Mouse (Mus musculus) lung, postnatal 25 days (tissue): ENCODE measurements at regions not wholly inside any gene's neighbourhood (a gene's known extent, or its start where the extent isn't known, plus 50 kb on each side); places are given as distances from the start of the nearest gene placed in this dataset.

Experiments used
- DNase-seq: peaks from one replicate; pipeline ENCODE4 v3.0.0; 2022; ENCODE audit warnings: low spot score

DNA sequence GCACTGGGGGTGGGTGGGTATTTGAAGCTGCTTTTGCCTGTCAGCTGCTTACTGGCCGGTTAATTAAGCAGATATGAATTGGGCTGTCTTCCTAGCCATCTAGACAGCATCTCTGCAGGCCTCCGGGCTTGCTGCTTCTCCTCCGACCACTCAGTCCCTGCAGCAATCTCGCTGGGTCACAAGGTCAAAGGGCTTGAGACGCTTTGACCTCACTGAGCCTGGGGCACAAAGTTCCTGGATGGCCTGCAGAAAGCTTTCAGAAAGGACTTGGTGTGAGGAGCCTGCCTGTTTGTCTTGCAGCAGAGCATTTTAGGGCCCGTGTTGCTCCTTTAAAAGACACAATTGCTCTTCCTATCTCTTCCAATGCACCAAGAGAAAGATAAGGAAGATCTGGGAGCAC, 83.7 kb upstream of the Ppp2r5a start:
- no peak for DNase-seq

DNA sequence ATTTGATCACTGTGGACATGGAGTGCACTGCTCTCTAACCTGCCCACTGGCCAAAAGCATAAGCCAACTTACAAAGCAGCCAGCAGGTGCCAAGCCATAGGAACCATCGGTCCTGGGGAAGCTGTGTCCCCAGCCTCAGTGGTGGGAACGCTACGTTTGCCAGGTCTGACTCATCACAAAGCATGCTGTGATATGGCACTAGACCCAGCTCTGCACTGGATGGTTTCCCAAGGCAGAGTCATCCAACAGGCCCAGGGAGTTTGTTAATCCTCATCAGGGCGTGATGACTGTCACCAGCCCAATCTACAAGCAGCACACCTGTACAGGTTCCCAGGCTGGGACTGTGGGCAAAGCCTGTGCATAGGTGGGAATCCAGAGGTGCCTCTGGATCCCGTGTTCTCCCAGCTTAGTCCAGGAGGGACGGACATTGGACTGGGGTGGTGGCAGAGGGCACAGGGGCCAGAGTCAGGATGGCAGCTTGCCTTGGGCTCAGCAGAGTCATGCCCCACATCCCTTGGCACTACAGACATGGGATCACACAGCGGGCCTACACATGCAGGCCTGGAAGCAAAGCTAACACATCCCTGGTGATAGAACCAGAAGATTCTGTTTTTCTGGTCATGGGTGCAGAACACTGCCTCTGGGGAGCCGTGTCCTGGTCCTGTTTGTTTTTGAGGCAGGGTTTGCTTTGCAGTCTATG, 81.8 kb upstream of the Ppp2r5a start:
- DNase-seq, result no peak

DNA sequence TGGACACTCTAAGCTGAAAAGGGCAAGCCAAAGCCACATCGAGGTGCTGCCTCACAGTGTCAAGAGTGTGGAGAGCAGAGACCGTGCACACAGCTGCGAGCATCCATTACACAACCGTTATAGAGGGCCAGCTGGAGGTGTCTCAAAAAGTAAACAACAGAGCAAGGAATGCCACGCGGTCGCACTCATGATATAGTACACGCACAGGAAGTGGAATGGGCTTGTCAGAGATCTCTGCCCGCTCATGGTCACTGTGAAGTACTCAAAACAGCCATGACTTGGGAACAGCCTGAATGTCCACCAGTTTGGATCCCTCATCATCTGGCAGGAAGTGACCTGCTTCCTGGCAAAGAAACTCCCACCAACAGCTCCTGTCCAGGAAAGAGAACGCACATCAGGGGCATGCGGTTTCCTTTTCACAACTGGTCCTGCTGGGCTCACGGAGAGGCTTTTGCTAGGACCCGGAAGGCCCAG, 76.9 kb upstream of the Ppp2r5a start:
- peak; percentile 78 for DNase-seq

DNA sequence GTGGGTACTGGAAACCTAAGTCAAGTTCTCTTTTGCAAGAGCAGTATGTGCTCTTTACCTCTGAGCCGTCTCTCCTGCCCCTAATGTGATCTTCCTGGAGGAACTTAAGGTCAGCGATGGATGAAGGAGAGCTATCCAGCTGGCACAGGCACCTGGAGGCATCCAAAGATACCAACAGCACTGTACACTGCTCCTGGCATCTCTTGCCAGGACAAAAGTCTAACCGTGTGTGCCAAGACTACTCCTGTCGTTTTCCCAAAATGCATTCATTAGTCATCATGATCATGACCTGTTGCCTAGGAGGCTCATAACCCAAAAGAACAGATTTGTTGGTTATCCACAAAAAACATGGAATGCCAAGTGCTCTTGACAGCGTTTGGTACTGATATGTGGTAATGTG, 69.5 kb upstream of the Ppp2r5a start:
- no peak for DNase-seq

DNA sequence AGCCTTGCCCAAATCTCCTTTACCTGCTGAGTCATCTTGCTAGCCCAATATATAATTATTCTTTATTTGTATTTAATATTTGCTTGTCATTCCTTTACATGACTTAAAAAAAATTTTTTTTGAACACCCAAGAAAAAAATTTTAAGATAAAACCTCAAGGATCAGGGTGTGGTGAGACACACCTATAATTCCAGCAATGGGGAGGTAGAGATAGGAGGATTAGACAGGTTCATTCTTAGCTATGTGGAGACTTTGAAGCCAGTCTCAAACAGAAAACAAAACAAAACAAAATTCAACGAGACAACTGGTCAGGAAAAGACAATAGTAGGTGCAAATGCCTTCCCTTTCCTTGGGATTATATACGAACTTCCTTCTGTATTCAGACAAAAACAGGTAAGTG, 68.4 kb upstream of the Ppp2r5a start:
- no peak for DNase-seq

DNA sequence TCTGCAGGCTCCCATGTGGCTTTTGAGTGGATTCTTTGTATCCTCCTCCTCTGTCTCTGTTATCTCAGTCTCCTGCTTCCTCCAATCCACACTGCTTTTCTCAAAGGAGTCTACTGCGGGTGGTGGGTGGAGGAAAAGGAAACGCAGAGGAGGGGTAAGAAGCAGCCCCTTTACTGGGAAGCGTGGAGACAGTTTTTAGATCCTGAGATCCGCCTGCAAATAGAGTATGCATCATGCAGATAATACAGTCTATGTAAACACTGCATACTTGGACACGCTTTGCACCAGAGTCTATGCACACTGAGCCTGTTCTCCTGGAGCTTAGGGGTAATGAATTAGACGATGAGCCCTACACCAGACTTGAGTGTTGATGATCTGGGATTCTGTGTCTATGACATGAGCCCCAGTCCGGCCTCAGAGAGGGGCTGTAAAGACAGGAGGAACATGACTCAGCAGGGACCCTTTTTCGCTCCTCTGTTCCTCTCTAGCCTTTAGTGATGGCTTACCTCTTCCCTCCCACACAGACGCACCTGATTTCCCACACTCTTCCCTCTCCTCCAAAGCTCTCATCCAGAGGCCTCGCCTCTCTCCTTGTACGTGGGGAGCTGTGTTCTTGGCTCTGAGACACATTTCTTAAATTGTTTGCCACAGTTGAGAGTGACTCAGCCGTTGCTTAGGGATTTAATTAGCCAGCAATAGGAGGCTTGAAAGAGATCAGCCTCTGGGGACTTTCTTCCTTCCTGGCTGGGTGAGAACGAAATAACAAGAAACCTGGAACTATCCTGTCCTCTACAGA, 67.3 kb upstream of the Ppp2r5a start:
- DNase-seq, result peak; percentile 78

DNA sequence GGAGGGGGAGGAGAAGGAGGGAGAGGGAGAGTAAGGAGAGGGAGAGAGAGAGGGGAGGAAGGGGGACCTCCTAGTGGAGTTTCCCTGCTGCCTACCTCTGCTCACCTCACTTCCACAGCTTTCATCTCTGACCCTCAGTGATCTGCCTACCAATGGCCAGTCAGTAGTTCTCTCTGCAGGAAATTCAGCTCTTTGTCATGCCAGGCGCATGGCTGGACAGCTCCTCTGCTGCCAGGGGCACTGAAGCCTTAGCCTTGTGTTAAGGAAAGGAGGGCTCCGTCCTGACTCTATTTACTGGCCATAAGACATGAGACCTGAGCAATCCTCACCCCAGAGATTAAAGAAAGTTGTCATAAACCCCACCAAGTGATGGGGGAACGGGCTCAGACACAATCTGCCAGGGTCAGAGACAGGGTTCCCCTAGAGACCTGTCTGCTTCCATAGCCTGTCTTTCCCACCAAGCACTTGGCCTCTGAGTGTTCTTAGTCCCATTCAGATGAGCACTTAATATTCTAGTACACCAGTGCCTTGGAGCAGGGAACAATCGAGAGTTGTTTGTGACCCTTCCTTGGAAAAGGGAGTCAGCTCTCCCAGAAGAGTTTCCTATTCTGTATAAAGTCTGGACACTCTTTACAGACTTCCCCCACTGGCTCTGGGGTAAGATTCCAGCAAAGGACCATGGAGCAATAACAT, 65.9 kb upstream of the Ppp2r5a start:
- no peak for DNase-seq

DNA sequence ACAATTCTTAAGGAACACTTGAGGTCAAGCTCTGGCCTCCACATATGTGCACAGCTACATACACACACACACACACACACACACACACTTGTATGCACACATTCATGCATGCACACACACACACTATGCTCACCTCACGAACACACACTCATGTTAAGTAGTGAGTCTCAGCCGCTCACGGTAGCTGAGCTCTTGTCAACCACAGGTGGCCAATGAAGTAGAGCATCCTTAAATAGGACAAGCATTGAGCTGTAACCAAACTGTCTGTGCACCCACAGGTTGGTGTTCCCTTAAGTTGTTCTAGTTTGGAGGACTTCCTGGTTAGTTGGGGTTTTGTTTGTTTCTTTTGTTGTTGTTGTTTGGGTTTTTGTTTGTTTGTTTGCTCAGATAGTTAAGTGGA, 63.2 kb upstream of the Ppp2r5a start:
- no peak for DNase-seq

DNA sequence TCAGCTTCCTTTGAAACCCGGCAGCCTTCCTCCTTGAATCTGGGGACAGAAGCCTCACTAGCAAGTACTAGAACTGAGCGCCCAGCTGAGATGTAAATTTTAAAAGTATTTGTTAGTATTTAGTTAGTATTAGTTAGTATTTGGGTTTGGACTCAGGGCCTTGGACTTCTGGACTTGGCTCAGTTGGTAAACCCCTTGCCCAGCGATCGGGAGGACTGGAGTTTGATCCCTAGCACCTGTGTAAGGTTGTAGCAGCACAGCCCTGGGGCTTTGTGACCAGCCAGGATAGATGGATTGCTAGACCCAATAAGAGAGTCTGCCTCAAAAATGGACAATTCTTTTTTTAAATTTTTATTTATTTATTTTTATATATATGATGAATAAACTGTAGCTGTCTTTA, 62.7 kb upstream of the Ppp2r5a start:
- no peak for DNase-seq

DNA sequence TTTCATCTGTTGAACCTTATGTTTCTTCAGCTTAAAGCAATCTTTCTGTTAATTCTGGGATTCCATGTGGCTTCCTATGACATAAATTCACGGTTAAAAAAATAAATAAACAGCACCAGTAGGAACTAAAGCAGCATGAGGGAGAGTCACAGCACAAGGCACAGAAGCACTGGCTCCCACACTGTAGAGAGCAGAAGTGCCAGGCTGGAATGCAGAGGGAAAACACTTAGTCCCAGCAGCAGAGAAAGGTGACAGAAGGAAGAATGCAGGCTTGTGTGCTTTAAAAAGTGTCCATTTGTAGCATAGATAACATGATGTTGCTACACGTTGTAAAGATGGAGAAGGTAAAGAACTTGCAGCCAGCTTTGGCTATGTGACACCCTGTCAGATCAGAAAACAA, 62.1 kb upstream of the Ppp2r5a start:
- DNase-seq, result no peak

DNA sequence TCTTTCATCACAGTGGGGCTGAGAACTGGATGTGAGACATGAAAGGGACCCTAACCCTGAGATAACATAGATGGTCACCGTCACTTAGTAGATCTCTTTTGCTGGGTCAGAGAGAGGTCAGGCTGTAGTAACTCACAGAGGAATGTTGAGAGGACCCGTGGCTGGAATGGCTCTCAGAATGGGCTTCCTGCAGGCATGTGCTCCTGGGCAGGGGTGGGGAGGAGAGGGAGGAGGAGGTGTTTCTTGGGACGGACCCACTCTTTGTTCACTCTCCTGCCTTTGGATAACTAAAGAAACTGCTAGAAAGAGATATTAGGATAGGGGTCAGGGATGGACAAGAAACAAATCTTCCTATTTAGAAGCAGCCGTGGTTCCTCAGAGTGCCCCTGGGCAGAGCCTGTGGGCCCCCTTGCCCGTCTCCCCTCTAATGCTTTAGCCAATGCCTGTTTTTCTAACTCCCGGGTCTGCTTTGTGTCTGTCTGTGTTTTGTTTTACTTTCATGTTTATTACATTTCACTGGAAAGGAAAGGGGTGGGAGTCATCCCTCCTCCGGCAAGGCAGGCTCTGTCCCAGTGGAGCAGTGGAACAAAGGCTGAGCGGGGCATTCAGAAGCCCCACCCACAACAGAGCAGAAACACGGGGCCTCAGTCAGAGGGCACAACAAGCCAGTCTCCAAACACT, 58.9 kb upstream of the Ppp2r5a start:
- DNase-seq, result peak; percentile 76

DNA sequence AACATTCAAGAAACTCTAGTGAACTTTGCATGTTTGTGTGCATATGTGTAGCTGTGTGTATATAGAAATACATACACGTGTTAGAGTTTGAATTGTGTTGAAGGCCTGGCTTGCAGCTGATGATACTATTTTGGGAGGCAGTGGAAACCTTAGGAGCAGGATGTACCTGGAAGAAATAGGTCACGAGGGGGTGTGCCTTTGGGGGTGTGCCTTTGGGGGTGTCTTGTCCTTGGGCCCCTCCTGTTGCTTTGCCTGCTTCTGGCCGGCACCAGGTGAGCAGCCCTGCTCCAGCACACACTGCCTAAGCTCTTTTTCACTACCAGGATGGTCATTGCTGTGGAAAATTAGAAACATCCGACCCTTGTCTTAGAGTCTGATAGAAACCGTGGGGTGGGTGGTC, 56.0 kb upstream of the Ppp2r5a start:
- DNase-seq, result no peak

DNA sequence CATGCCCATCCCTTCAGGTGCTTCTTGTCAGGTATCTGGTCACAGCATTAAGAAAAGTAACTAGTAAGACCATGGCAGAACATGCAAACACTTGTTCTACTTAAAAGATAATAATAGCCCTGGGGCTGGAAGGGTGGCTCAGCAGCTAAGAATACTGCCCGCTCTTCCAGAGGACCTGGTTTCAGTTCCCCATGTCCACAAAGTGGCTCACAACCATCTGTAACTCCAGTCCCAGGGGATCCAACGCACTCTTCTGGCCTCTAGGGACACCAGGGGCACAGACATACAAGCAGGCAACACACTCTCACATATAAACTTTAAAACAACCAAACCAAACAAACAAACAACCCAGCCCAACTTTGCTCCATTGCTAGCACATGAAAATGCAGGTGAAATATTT, 55.2 kb upstream of the Ppp2r5a start:
- no peak for DNase-seq

DNA sequence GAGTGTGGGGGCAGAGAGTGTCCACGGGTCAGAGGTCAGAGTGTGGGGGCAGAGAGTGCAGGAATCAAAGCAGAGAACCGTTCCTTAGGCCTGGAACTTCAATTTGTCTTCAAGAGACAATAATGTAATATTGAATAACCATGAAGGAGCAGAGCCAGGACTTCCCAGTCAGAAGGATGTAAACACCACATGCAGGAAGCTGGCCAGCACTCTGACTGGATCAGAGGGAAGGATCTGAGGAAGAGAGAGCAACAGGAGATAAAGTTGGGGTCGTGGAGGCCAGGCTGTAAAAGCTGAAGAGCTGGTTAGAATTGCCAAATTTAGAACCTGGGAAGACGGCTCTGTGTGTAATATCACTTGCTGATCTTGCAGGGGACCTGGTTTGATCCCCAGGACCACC, 54.0 kb upstream of the Ppp2r5a start:
- DNase-seq, result no peak

DNA sequence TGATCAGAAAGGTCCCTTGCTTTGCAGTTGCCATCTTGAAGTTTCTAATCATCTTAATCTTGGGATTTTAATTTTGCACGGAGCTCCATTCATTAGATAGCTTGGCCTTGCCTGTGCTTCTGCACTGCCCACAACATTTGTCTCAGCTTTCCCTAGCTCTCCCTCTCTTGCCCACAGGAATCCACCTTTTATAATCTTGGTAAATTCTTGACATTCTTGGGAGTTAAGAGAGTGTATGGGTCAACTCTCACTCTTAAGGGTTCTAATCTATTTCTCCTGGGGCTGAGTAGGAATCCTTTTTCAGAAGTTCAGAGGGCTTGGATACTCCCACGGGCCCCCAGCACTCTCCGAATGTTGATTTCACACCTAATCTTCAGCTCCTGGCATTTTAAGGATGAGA, 51.5 kb upstream of the Ppp2r5a start:
- no peak for DNase-seq

DNA sequence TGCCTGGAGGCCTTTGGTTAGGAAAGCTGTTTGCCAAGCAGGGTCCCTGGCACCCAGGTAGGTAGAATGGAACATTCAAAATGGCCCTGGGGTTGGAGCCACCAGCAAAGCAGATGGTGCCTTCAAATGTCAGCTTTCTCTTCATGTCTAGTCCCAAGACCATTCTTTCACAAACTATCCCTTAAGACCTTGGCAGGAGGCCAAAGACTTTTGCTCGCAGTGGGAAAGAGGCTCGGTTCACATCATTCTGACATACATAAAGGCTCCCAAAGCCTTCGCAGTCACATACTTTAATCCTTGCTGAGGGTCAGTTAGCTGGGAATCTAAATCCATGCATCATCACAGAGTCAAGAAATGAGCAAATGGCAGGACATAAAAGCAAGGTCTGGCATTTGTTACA, 50.5 kb upstream of the Ppp2r5a start:
- no peak for DNase-seq
